Mouse (Mus musculus) limb, embryonic 14.5 days (tissue): ENCODE measurements at regions not wholly inside any gene's neighbourhood (a gene's known extent, or its start where the extent isn't known, plus 50 kb on each side); places are given as distances from the start of the nearest gene placed in this dataset.

Source experiments
- ATAC-seq: fragments of 200-750 bp; cut with Nextera tagmentation; 2 replicates; pipeline ENCODE4 v1.8.0; 2017; ENCODE audit warnings: low read depth, moderate number of reproducible peaks, moderate TSS enrichment; ENCODE audit not compliant: low FRiP score
- DNase-seq: peaks from one replicate; pipeline ENCODE4 v3.0.0-alpha.2; 2015; ENCODE audit warnings: low spot score
- H3K27ac ChIP-seq: fragments of 300-500 bp; sonication (generic); replicated peaks from 2 replicates; pipeline ENCODE4 v1.5.1; 2014; ENCODE audit warnings: low read depth, mild to moderate bottlenecking, low read length, moderate library complexity, mixed read lengths
- H3K27me3 ChIP-seq: fragments of 300-500 bp; sonication (generic); 2 replicates; pipeline ENCODE4 v1.6.1; 2014; ENCODE audit warnings: low read length, mixed read lengths; ENCODE audit not compliant: control insufficient read depth, insufficient read depth
- H3K36me3 ChIP-seq: fragments of 300-500 bp; sonication (generic); 2 replicates; pipeline ENCODE4 v1.6.1; 2014; ENCODE audit warnings: mild to moderate bottlenecking, low read length, moderate library complexity, mixed read lengths; ENCODE audit not compliant: control insufficient read depth, insufficient read depth
- H3K4me1 ChIP-seq: fragments of 300-500 bp; sonication (generic); 2 replicates; pipeline ENCODE4 v1.6.1; 2014; ENCODE audit warnings: antibody characterized with exemption, low read length, mixed read lengths; ENCODE audit not compliant: control insufficient read depth, insufficient read depth
- H3K4me2 ChIP-seq: fragments of 300-500 bp; sonication (generic); replicated peaks from 2 replicates; pipeline ENCODE4 v1.6.1; 2014; ENCODE audit warnings: low read depth, mild to moderate bottlenecking, low read length, moderate library complexity; ENCODE audit not compliant: severe bottlenecking
- H3K4me3 ChIP-seq: fragments of 300-500 bp; sonication (generic); replicated peaks from 2 replicates; pipeline ENCODE4 v1.5.1; 2014; ENCODE audit warnings: low read length
- H3K9ac ChIP-seq: fragments of 300-500 bp; sonication (generic); 2 replicates; pipeline ENCODE4 v1.6.1; 2014; ENCODE audit warnings: mild to moderate bottlenecking, low read depth, low read length, moderate library complexity; ENCODE audit not compliant: severe bottlenecking
- H3K9me3 ChIP-seq: fragments of 300-500 bp; sonication (generic); 2 replicates; pipeline ENCODE4 v1.6.1; 2016; ENCODE audit warnings: low read length; ENCODE audit not compliant: control insufficient read depth
- POLR2A ChIP-seq: fragments of 200-500 bp; IDR thresholded peaks from 2 replicates; pipeline ENCODE4 v1.8.0; 2012; ENCODE audit warnings: inconsistent platforms, mild to moderate bottlenecking, moderate library complexity, borderline replicate concordance; ENCODE audit not compliant: insufficient read depth, insufficient read length; ENCODE audit errors: extremely low read depth
- WGBS: fragments of 180-500 bp; shearing (Covaris S2); extraction: QIAGEN DNeasy Blood & Tissue Kit; methylation state at CpG from one replicate; pipeline ENCODE4 v1.1.7; 2014; 5-methylcytosine and 5-hydroxymethylcytosine counted together

DNA sequence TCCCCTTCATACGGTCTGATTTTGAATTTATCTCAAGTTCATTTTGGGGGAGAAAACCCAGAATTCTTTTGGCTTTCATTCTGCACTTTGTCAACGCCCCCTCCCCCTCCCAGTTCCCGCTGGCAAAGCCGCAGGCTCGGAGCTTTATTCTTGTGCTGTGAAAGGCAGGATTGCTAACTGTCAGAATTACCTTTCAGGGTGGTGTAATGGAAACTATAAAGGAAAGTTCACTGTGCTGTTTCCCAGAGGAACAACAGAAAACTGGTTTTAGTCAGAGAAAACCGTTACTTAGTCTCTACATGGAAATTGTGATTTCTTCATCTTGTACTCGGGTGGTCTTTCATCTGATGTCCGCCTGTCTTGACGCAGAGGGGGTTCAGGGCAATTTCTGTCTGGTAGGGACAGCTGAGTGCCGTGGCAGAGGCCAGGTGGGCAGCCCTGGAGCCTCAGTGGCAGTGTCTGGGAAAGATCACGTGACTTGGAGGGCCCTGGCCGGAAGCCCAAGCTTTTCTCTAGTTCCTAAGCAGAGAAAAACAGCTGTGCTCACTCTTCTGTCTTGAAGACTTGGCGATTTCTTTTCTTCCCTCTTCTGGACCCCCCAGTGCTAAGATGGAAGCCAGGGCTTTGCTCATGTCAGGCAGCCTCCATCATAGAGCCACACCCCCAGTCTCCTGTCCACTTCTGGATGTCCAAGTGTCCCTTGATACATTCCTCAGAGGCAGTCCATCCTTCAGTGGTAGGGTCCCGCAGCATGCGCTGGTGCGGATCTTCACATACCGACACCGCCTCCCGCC is 74.6 kb downstream of the Tex29 start:
- Histone ChIP-seq H3K9ac (peak overlapping the region; percentile 28; the same call in 1 of the 2 replicates), H3K9me3 (no peaks in the 10 kb centered on the region), H3K4me3 (peak overlapping the region; percentile 15), H3K27ac (peak overlapping the region; percentile 75), H3K4me1 (peaks cover 23% of the 10 kb centered on the region), H3K36me3 (no peaks in the 10 kb centered on the region), H3K27me3 (no peaks in the 10 kb centered on the region), H3K4me2 (peak overlapping the region; percentile 49)
- DNase-seq (peak; percentile 81), ATAC-seq (peak; percentile 82)
- TF ChIP-seq POLR2A, result no peak
- WGBS, result 43% methylated on average over 19 of the region's 19 CpGs

DNA sequence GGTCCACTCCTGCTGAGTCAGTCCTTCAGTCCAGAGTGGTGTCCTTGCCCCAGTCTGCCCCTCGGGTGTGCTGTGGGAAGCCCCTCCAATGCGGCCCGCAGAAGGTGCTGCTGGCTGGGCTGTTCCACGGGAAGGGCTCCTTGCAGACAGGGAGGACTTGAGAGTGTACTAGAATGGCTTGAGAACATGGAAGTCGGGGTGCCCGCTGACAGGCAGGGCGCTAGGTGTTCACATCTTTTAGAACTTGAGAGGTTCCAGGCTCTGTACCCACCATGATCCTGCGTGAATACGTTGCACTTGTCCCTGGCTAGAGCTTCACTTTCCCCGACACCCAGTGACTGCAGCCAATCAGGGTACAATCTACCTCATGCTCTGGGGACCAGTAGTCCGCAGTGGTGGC is 75.4 kb downstream of the Tex29 start:
- H3K9me3 ChIP-seq, result no peaks in the 10 kb centered on the region
- DNase-seq, result no peak

DNA sequence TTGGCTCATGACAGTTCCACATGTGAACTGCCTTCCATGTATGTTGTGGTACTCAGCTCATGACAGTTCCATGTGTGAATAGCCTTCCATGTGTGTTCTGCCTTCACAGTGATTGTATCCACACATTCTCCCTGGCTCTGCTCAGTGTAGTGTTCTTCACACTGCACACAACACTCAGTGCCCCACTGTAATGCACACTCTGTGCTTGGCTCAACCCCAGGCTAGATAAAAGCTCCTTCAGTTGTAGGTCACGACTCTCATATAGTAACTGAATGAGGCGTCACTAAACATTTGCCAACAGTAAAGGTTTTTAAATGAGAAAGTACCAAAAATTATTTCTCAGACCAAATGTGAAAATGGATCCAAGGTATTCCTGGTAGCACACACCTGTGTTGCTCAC is 79.6 kb downstream of the Tex29 start:
- no peaks in the 10 kb centered on the region for H3K9me3 ChIP-seq
- no peak for TF ChIP-seq POLR2A
- H3K27ac ChIP-seq, result no peak overlapping the region
- DNase-seq (no peak), ATAC-seq (no peak)
- no peak overlapping the region for H3K9ac ChIP-seq
- H3K36me3 ChIP-seq, result no peaks in the 10 kb centered on the region
- WGBS, result 84% methylated on average over 2 of the region's 2 CpGs
- H3K4me2 ChIP-seq, result no peak overlapping the region
- H3K27me3 ChIP-seq, result no peaks in the 10 kb centered on the region
- no peak overlapping the region for H3K4me3 ChIP-seq
- H3K4me1 ChIP-seq, result peaks cover 6% of the 10 kb centered on the region

More for the DNA sequence above, 75.4 kb downstream of the Tex29 start:
- WGBS, result 83% methylated on average over 11 of the region's 11 CpGs
- Histone ChIP-seq H3K4me3 (no peak overlapping the region), H3K4me2 (peak overlapping the region; percentile 49; the same call in 1 of the 2 replicates), H3K9ac (no peak overlapping the region), H3K27ac (no peak overlapping the region), H3K36me3 (no peaks in the 10 kb centered on the region), H3K4me1 (peaks cover 23% of the 10 kb centered on the region), H3K27me3 (no peaks in the 10 kb centered on the region)
- ATAC-seq, result no peak
- TF ChIP-seq POLR2A, result no peak

DNA sequence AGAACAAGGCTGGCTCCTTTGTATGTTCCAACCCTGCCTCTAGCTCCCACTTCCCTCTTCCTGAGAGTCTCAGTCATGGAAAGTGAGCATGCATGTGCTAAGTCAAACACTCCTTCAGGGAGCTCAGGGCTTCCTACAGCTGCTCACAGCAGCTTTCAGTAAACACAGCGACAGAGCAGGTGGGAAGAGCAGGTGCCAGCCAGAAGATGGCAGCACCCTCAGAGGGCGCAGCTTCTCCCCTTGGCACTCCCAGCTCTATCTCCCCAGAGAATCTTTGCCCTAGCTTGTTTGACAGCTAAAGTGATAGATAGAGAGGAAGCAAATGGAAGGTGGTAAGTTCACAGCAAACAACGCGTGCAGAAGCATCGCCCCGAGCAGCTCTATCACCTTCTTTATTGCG is 82.8 kb downstream of the Tex29 start:
- Histone ChIP-seq H3K4me1 (no peaks in the 10 kb centered on the region), H3K27me3 (no peaks in the 10 kb centered on the region), H3K36me3 (no peaks in the 10 kb centered on the region), H3K4me2 (no peak overlapping the region), H3K9ac (no peak overlapping the region), H3K4me3 (no peak overlapping the region), H3K9me3 (no peaks in the 10 kb centered on the region), H3K27ac (no peak overlapping the region)
- ATAC-seq, result no peak
- DNase-seq, result no peak
- no peak for TF ChIP-seq POLR2A
- 71% methylated on average over 7 of the region's 7 CpGs for WGBS

DNA sequence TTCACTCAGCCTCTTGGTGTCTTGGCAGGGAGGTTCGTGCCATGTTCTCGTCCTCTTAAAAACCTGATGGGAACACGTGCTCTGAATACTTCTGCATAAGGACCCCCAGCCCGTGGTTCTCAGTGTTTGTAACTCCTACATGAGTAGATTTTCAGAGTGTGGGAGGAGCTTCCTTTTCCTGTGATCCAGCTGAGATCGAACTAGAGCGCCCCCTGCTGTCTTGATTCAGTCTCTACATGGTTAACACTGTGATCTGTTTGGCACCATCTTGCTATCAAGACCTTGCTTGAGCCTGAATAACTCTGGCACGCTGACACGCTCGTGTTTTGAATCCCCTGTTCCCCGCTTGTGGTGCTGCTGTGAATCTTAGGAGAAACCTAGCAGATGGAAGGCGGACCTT is 83.9 kb downstream of the Tex29 start:
- no peaks in the 10 kb centered on the region for H3K27me3 ChIP-seq
- ATAC-seq (no peak), DNase-seq (peak; percentile 20)
- H3K9me3 ChIP-seq, result no peaks in the 10 kb centered on the region
- no peak overlapping the region for H3K27ac ChIP-seq
- H3K9ac ChIP-seq, result no peak overlapping the region
- TF ChIP-seq POLR2A, result no peak
- no peak overlapping the region for H3K4me3 ChIP-seq
- no peaks in the 10 kb centered on the region for H3K4me1 ChIP-seq
- H3K36me3 ChIP-seq, result no peaks in the 10 kb centered on the region
- WGBS, result 69% methylated on average over 11 of the region's 11 CpGs
- no peak overlapping the region for H3K4me2 ChIP-seq

DNA sequence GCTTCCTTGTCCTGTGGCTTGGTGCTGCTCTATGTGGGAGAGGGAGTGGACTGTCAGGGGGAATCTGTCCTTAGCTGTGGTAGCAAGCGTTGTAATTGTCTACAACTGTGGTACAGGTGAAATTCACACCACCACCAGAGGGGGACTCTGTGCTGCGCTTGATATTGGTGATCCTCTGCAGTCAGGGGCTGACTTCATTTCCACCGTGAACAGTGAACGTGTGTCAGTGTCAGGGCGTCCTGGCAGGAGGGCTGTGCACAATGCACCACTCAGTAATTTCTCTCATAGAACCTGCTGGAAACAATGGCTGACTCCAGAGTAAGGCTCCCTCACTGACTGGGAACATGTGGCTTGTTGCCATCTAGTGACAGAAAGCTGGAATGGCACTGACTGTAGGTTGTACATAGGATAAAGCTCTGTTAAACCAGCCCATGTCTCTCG is 102.6 kb downstream of the Tex29 start:
- Histone ChIP-seq H3K4me3 (no peak overlapping the region), H3K4me1 (no peaks in the 10 kb centered on the region), H3K27me3 (no peaks in the 10 kb centered on the region), H3K36me3 (no peaks in the 10 kb centered on the region), H3K9ac (no peak overlapping the region), H3K4me2 (no peak overlapping the region), H3K9me3 (no peaks in the 10 kb centered on the region), H3K27ac (no peak overlapping the region)
- 25% methylated on average over 6 of the region's 6 CpGs for WGBS
- peak; percentile 80 for DNase-seq
- peak; percentile 67; the same call in 1 of the 2 replicates for ATAC-seq
- no peak for TF ChIP-seq POLR2A
